Mouse (Mus musculus) MEL (cell line): ENCODE measurements around the gene Ss18l2. TPM values are rescaled to one million over a fixed set of nuclear protein-coding genes. Genes with fewer than 3 reads are reported as not detected.

ENCODE experiments used
- DNase-seq: peaks from one replicate; pipeline ENCODE4 v3.0.0; 2011; ENCODE audit warnings: low read depth, low spot score
- H3K27ac ChIP-seq: 2 replicates; pipeline ENCODE4 v1.5.1; 2012; ENCODE audit warnings: low read depth, mild to moderate bottlenecking, control low read depth, low read length, moderate library complexity; ENCODE audit not compliant: control insufficient read depth
- H3K27me3 ChIP-seq, 2 experiments: fragments of 150-350 bp in 1 of 2; sonication (generic) in 1 of 2; 2 replicates each; pipeline ENCODE4 v1.6.1; 2012; ENCODE audit warnings: low read length in 2 of 2, mild to moderate bottlenecking in 2 of 2, improper control_type of control experiment in 1 of 2, moderate library complexity in 1 of 2; ENCODE audit not compliant: insufficient read depth in 2 of 2, control insufficient read depth in 1 of 2
- H3K36me3 ChIP-seq, 2 experiments: 2 replicates each; pipeline ENCODE4 v1.6.1; 2012 to 2014; ENCODE audit warnings: low read length in 2 of 2, improper control_type of control experiment in 1 of 2, inconsistent platforms in 1 of 2, mild to moderate bottlenecking in 1 of 2; ENCODE audit not compliant: insufficient read depth in 2 of 2, control insufficient read depth in 1 of 2
- H3K4me1 ChIP-seq, 2 experiments: fragments of 150-350 bp in 1 of 2; sonication (generic) in 1 of 2; 2 replicates each; pipeline ENCODE4 v1.6.1; 2012; ENCODE audit warnings: low read length in 2 of 2, improper control_type of control experiment in 1 of 2, mild to moderate bottlenecking in 1 of 2; ENCODE audit not compliant: insufficient read depth in 2 of 2, control insufficient read depth in 1 of 2
- H3K4me3 ChIP-seq, 2 experiments: fragments of 150-350 bp in 1 of 2; sonication (generic) in 1 of 2; 2 replicates each; pipeline ENCODE4 v1.5.1; 2012; ENCODE audit warnings: low read depth in 2 of 2, low read length in 2 of 2, mild to moderate bottlenecking in 2 of 2, moderate library complexity in 2 of 2, control low read depth in 1 of 2, improper control_type of control experiment in 1 of 2; ENCODE audit not compliant: control insufficient read depth in 1 of 2, insufficient read depth in 1 of 2
- H3K79me2 ChIP-seq: 2 replicates; pipeline ENCODE4 v1.6.1; 2012; ENCODE audit warnings: mild to moderate bottlenecking, low read length, moderate library complexity; ENCODE audit not compliant: control insufficient read depth, poor library complexity, insufficient read depth
- H3K9ac ChIP-seq: 2 replicates; pipeline ENCODE4 v1.6.1; 2012; ENCODE audit warnings: low read depth, mild to moderate bottlenecking, control low read depth, low read length, moderate library complexity; ENCODE audit not compliant: control insufficient read depth, poor library complexity, severe bottlenecking
- H3K9me3 ChIP-seq: fragments of 150-350 bp; sonication (generic); replicated peaks from 2 replicates; pipeline ENCODE4 v1.6.1; 2012; ENCODE audit warnings: mild to moderate bottlenecking, low read length, improper control_type of control experiment, moderate library complexity; ENCODE audit not compliant: insufficient read depth
- CHD1 ChIP-seq: IDR thresholded peaks from 2 replicates; pipeline ENCODE4 v1.6.1; 2012; ENCODE audit warnings: low read depth, mild to moderate bottlenecking, inconsistent platforms, low read length, improper control_type of control experiment
- CHD2 ChIP-seq: IDR thresholded peaks from 2 replicates; pipeline ENCODE4 v1.6.1; 2011; ENCODE audit warnings: low read length, improper control_type of control experiment
- ETS1 ChIP-seq: IDR thresholded peaks from 2 replicates; pipeline ENCODE4 v1.6.1; 2012; ENCODE audit warnings: low read depth, mild to moderate bottlenecking, inconsistent platforms, low read length, improper control_type of control experiment, moderate library complexity
- GATA1 ChIP-seq: IDR thresholded peaks from 2 replicates; pipeline ENCODE4 v1.6.1; 2011; ENCODE audit warnings: low read depth, low read length, improper control_type of control experiment
- HCFC1 ChIP-seq: IDR thresholded peaks from 2 replicates; pipeline ENCODE4 v1.6.1; 2012; ENCODE audit warnings: low read depth, mild to moderate bottlenecking, inconsistent platforms, low read length, improper control_type of control experiment, moderate library complexity
- KAT2A ChIP-seq: conservative IDR thresholded peaks from 2 replicates; pipeline ENCODE4 v1.6.1; 2012; ENCODE audit warnings: low read depth, low read length, improper control_type of control experiment, inconsistent platforms
- MAX ChIP-seq: IDR thresholded peaks from 2 replicates; pipeline ENCODE4 v1.6.1; 2011; ENCODE audit warnings: low read length, improper control_type of control experiment
- MEF2A ChIP-seq: IDR thresholded peaks from 2 replicates; pipeline ENCODE4 v1.6.1; 2014; ENCODE audit warnings: low read depth, mild to moderate bottlenecking, inconsistent platforms, low read length, improper control_type of control experiment; ENCODE audit not compliant: poor library complexity, insufficient replicate concordance, severe bottlenecking; ENCODE audit errors: extremely low read depth
- MXI1 ChIP-seq: IDR thresholded peaks from 2 replicates; pipeline ENCODE4 v1.6.1; 2011; ENCODE audit warnings: mild to moderate bottlenecking, low read depth, low read length, improper control_type of control experiment
- MYB ChIP-seq: IDR thresholded peaks from 2 replicates; pipeline ENCODE4 v1.6.1; 2011; ENCODE audit warnings: mild to moderate bottlenecking, low read depth, low read length, improper control_type of control experiment
- MYC ChIP-seq: IDR thresholded peaks from 2 replicates; pipeline ENCODE4 v1.6.1; 2011; ENCODE audit warnings: low read depth, mild to moderate bottlenecking, low read length, improper control_type of control experiment, moderate library complexity
- NELFE ChIP-seq: IDR thresholded peaks from 2 replicates; pipeline ENCODE4 v1.6.1; 2011; ENCODE audit warnings: low read depth, low read length, improper control_type of control experiment
- POLR2A ChIP-seq, 2 experiments: IDR thresholded peaks; 2 replicates each; pipeline ENCODE4 v1.6.1; 2011 to 2012; ENCODE audit warnings: low read length in 2 of 2, mild to moderate bottlenecking in 2 of 2, control low read depth in 1 of 2, improper control_type of control experiment in 1 of 2, low read depth in 1 of 2, moderate library complexity in 1 of 2; ENCODE audit not compliant: control insufficient read depth in 1 of 2, insufficient read depth in 1 of 2, poor library complexity in 1 of 2
- RAD21 ChIP-seq: IDR thresholded peaks from 2 replicates; pipeline ENCODE4 v1.6.1; 2011; ENCODE audit warnings: mild to moderate bottlenecking, low read depth, low read length, improper control_type of control experiment
- RCOR1 ChIP-seq: IDR thresholded peaks from 2 replicates; pipeline ENCODE4 v1.6.1; 2012; ENCODE audit warnings: low read depth, mild to moderate bottlenecking, inconsistent platforms, low read length, improper control_type of control experiment
- SIN3A ChIP-seq: IDR thresholded peaks from 2 replicates; pipeline ENCODE4 v1.6.1; 2012; ENCODE audit warnings: low read length, improper control_type of control experiment, inconsistent platforms
- TCF12 ChIP-seq: IDR thresholded peaks from 2 replicates; pipeline ENCODE4 v1.6.1; 2014; ENCODE audit warnings: low read depth, mild to moderate bottlenecking, inconsistent platforms, low read length, improper control_type of control experiment, moderate library complexity
- UBTF ChIP-seq: IDR thresholded peaks from 2 replicates; pipeline ENCODE4 v1.6.1; 2012; ENCODE audit warnings: low read depth, mild to moderate bottlenecking, inconsistent platforms, low read length, improper control_type of control experiment, moderate library complexity, borderline replicate concordance; ENCODE audit not compliant: insufficient read depth
- USF1 ChIP-seq: IDR thresholded peaks from 2 replicates; pipeline ENCODE4 v1.6.1; 2014; ENCODE audit warnings: low read depth, mild to moderate bottlenecking, inconsistent platforms, low read length, improper control_type of control experiment, moderate library complexity
- ZKSCAN1 ChIP-seq: IDR thresholded peaks from 2 replicates; pipeline ENCODE4 v1.6.1; 2012; ENCODE audit warnings: low read depth, mild to moderate bottlenecking, inconsistent platforms, low read length, improper control_type of control experiment, moderate library complexity
- ZMIZ1 ChIP-seq: IDR thresholded peaks from 2 replicates; pipeline ENCODE4 v1.6.1; 2012; ENCODE audit warnings: low read depth, mild to moderate bottlenecking, inconsistent platforms, low read length, improper control_type of control experiment, moderate library complexity
- ZNF384 ChIP-seq: IDR thresholded peaks from 2 replicates; pipeline ENCODE4 v1.6.1; 2012; ENCODE audit warnings: low read depth, mild to moderate bottlenecking, inconsistent platforms, low read length, improper control_type of control experiment
- polyA plus RNA-seq, 2 experiments: library from polyadenylated mRNA; stranded (reverse) in 1 of 2; unstranded in 1 of 2; fragments of >175 nt in 1 of 2; fragments of >200 nt in 1 of 2; gene quantifications; 2 replicates each; pipeline versions ENCODE4 v1.2.1 to v1.2.4; 2012; ENCODE audit warnings: low replicate concordance in 2 of 2, low read depth in 1 of 2; ENCODE audit not compliant: insufficient read length in 2 of 2, insufficient read depth in 1 of 2, missing spikeins in 1 of 2
- total RNA-seq: library from RNA; depleted of rRNA; stranded (reverse); fragments of 300-350 nt; gene quantifications from 2 replicates; pipeline ENCODE4 v1.2.3, GENCODE M21; 2012

Gene Ss18l2
- total and polyA plus RNA-seq, 3 experiments = 47.8 to 48.5 TPM; not detected in 1

- H3K79me2 ChIP-seq = no peaks in the 10 kb centered on the region
- no peak for TF ChIP-seq RCOR1
- no peak for TF ChIP-seq ETS1
- no peak for TF ChIP-seq CHD2
- TF ChIP-seq MAX = no peak
- TF ChIP-seq CHD1 = no peak
- no peak for TF ChIP-seq ZMIZ1
- TF ChIP-seq HCFC1 = no peak
- TF ChIP-seq USF1 = no peak
- TF ChIP-seq MYC = no peak
- no peak for TF ChIP-seq RAD21
- TF ChIP-seq NELFE = no peak
- TF ChIP-seq GATA1 = no peak
- no peak for TF ChIP-seq KAT2A
- TF ChIP-seq ZNF384 = no peak
- no peak for TF ChIP-seq SIN3A
- no peak for TF ChIP-seq ZKSCAN1
- no peak for TF ChIP-seq MEF2A
- no peak for TF ChIP-seq MYB
- TF ChIP-seq TCF12 = no peak
- no peak for TF ChIP-seq UBTF
- TF ChIP-seq, all 39 proteins: peak for 0
- Histone ChIP-seq H3K4me3 (no peak overlapping the region), H3K36me3 (no peaks in the 10 kb centered on the region), H3K9me3 (no peaks in the 10 kb centered on the region), H3K27ac (no peak overlapping the region), H3K9ac (no peak overlapping the region), H3K27me3 (no peaks in the 10 kb centered on the region), H3K4me1 (no peaks in the 10 kb centered on the region)
- no peak for DNase-seq
Observed at GRCm38 (mm10) chr9:121690200-121690651, 19.9 kb upstream of the Ss18l2 start.

- Histone ChIP-seq H3K4me3 (no peak overlapping the region), H3K79me2 (no peaks in the 10 kb centered on the region), H3K27me3 (no peaks in the 10 kb centered on the region), H3K9ac (no peak overlapping the region), H3K9me3 (no peaks in the 10 kb centered on the region), H3K4me1 (no peaks in the 10 kb centered on the region), H3K27ac (no peak overlapping the region)
- no peak for DNase-seq
- TF ChIP-seq ZNF384 (no peak), MXI1 (no peak), CHD1 (no peak), HCFC1 (no peak), POLR2A (IDR thresholded peaks at IDR 0.05; ENCODE audit: control insufficient read depth in 1 of 2, insufficient read depth in 1 of 2, low read depth in 1 of 2, low read length in 2 of 2, poor library complexity in 1 of 2) (no peak)
- TF ChIP-seq, all 39 proteins: peak for 0
- no peaks in the 10 kb centered on the region for H3K36me3 ChIP-seq
Observed at GRCm38 (mm10) chr9:121690734-121691133, 19.4 kb upstream of the Ss18l2 start.
